14 mouse cellular contexts compared by ENCODE assay signal in genomic region chr1:118932167-118932566, GRCm38 (mm10).
DNase-seq lines count a peak whose midpoint lies in the region.
"Had no signal": no experiment of that assay in that cellular context is flagged by ENCODE, and none has a peak within 500 bp of the region (broad histone marks: within the 10 kb centered on the region; RNA-seq: fewer than 3 reads in every experiment).

No protein-coding gene starts in this region.

- peak; percentile 60 to 64 for DNase-seq in cerebellum, postnatal 10 days
- no peak for DNase-seq in cerebellum, adult 9-10 months
- DNase-seq in cerebellum, postnatal 14 days = peak; percentile 52 to 58
- DNase-seq in cerebellum, adult 8-10 months = no peak
- DNase-seq: adrenal gland, adult 2 months; adrenal gland, adult 8-10 months; adrenal gland, postnatal 10 days; adrenal gland, postnatal 14 days; adrenal gland, postnatal 25 days; adrenal gland, postnatal 36 days; B cell, adult 2 months; cerebellum, adult 11 months; cerebellum, adult 11-12 months; cerebellum, adult 18-20 months had no signal

Comparison
In these comparisons a context has a peak if more than half of its experiments do, and no peak if none do; other contexts are left out.
1. DNase-seq: peak in cerebellum, postnatal 10 days (2 of 2) and cerebellum, postnatal 14 days (2 of 2); none in cerebellum, adult 9-10 months (single experiment) and cerebellum, adult 8-10 months (single experiment).